7 mouse cellular contexts compared by ENCODE assay signal in genomic region chr11:85760486-85761141, GRCm38 (mm10).
DNase-seq lines count a peak whose midpoint lies in the region; ATAC-seq lines count a peak whose summit lies in the region.

No protein-coding gene starts in this region.

- H3K4me3 ChIP-seq in hindbrain, embryonic 12.5 days = no peak overlapping the region
- H3K4me3 ChIP-seq in neural tube, embryonic 15.5 days (replicated peaks) = no peak overlapping the region

- peak overlapping the region; percentile 48 for H3K27ac ChIP-seq in hindbrain, embryonic 12.5 days
- peak overlapping the region; percentile 54 for H3K27ac ChIP-seq in neural tube, embryonic 15.5 days (replicated peaks)

- H3K27me3 ChIP-seq in hindbrain, embryonic 12.5 days = no peaks in the 10 kb centered on the region; the same call in 1 of the 2 replicates
- peaks cover 10% of the 10 kb centered on the region; the same call in 1 of the 2 replicates for H3K27me3 ChIP-seq in neural tube, embryonic 15.5 days (replicated peaks)

- no peaks in the 10 kb centered on the region for H3K9me3 ChIP-seq in hindbrain, embryonic 12.5 days (replicated peaks)
- H3K9me3 ChIP-seq in neural tube, embryonic 15.5 days (replicated peaks) = no peaks in the 10 kb centered on the region

- H3K4me2 ChIP-seq in hindbrain, embryonic 12.5 days (replicated peaks) = no peak overlapping the region
- H3K4me2 ChIP-seq in neural tube, embryonic 15.5 days = no peak overlapping the region

- peak; percentile 16 for DNase-seq in thymus, postnatal 4 days
- no peak for DNase-seq in thymus, adult 18-20 months
- peak; percentile 15 for DNase-seq in frontal cortex, postnatal 25 days (ENCODE audit: low spot score in 2 of 2)
- peak; percentile 40 to 58 for DNase-seq in left cerebral cortex, postnatal 10 days (ENCODE audit: extremely low spot score in 1 of 2, low spot score in 2 of 2)
- no peak for DNase-seq in natural killer cell, adult 2 months (ENCODE audit: low spot score in 2 of 2)

- peaks cover 19% of the 10 kb centered on the region for H3K4me1 ChIP-seq in hindbrain, embryonic 12.5 days
- H3K4me1 ChIP-seq in neural tube, embryonic 15.5 days = peaks cover 21% of the 10 kb centered on the region

- WGBS in hindbrain, embryonic 12.5 days = 38% methylated on average over 6 of the region's 6 CpGs
- 25% methylated on average over 6 of the region's 6 CpGs for WGBS in neural tube, embryonic 15.5 days

- no peak for ATAC-seq in hindbrain, embryonic 12.5 days (ENCODE audit: low FRiP score)
- ATAC-seq in neural tube, embryonic 15.5 days (ENCODE audit: low FRiP score) = peak; percentile 70

- no peak overlapping the region for H3K9ac ChIP-seq in hindbrain, embryonic 12.5 days
- H3K9ac ChIP-seq in neural tube, embryonic 15.5 days (replicated peaks) = 0 out of 2 replicates have a peak overlapping the region, but pooled peaks have one; percentile 7

- no peaks in the 10 kb centered on the region for H3K36me3 ChIP-seq in hindbrain, embryonic 12.5 days
- H3K36me3 ChIP-seq in neural tube, embryonic 15.5 days = no peaks in the 10 kb centered on the region

- intact Hi-C loops in left cerebral cortex, postnatal 10 days (cut with DNase I) = no loop called here

Comparison
In these comparisons a context has a peak if more than half of its experiments do, and no peak if none do; other contexts are left out.
1. DNase-seq: peak in thymus, postnatal 4 days (single experiment), frontal cortex, postnatal 25 days (2 of 2) and left cerebral cortex, postnatal 10 days (2 of 2); none in thymus, adult 18-20 months (0 of 2) and natural killer cell, adult 2 months (0 of 2).